Comparison of ENCODE assay signal across 18 mouse cellular contexts in genomic region chr12:102057979-102058378, GRCm38 (mm10).
DNase-seq lines count a peak whose midpoint lies in the region; ATAC-seq lines count a peak whose summit lies in the region.
"Had no signal": no experiment of that assay in that cellular context is flagged by ENCODE, and none has a peak within 500 bp of the region (broad histone marks: within the 10 kb centered on the region; RNA-seq: fewer than 3 reads in every experiment).

No protein-coding gene starts in this region.

- intact Hi-C loops in heart, postnatal 14 days (cut with DNase I), result no loop called here

- ATAC-seq in neural tube, embryonic 13.5 days (ENCODE audit: low read depth), result peak; percentile 33
- ATAC-seq in hindbrain, embryonic 16.5 days, result peak; percentile 34; the same call in 1 of the 2 replicates
- ATAC-seq in midbrain, embryonic 16.5 days, result peak; percentile 59; the same call in 1 of the 2 replicates
- ATAC-seq in erythroid progenitor cell, adult 5-6 weeks (replicated peaks; ENCODE audit: low FRiP score, poor library complexity, severe bottlenecking), result no peak
- no peak for ATAC-seq in liver, embryonic 12.5 days
- ATAC-seq: CD4-positive, CD25-positive, alpha-beta regulatory T cell, adult 4 months; inflammation-experienced regulatory T-cells, adult 6 months had no signal

- H3K4me1 ChIP-seq in neural tube, embryonic 13.5 days (replicated peaks), result peaks cover 16% of the 10 kb centered on the region
- peaks cover 7% of the 10 kb centered on the region for H3K4me1 ChIP-seq in hindbrain, embryonic 16.5 days (ENCODE audit: control insufficient read depth, insufficient read depth, low read depth, low read length)
- H3K4me1 ChIP-seq in midbrain, embryonic 16.5 days (ENCODE audit: control insufficient read depth, insufficient read depth, low read length), result peaks cover 10% of the 10 kb centered on the region
- H3K4me1 ChIP-seq in liver, embryonic 12.5 days, result no peaks in the 10 kb centered on the region
- H3K4me1 ChIP-seq: stomach, embryonic 15.5 days had no signal

- no peak overlapping the region for H3K4me2 ChIP-seq in neural tube, embryonic 13.5 days
- no peak overlapping the region for H3K4me2 ChIP-seq in hindbrain, embryonic 16.5 days (ENCODE audit: low read length)
- no peak overlapping the region for H3K4me2 ChIP-seq in midbrain, embryonic 16.5 days (ENCODE audit: low read length)
- no peak overlapping the region for H3K4me2 ChIP-seq in liver, embryonic 12.5 days
- H3K4me2 ChIP-seq: limb, embryonic 15.5 days; stomach, embryonic 15.5 days had no signal

- no peaks in the 10 kb centered on the region for H3K27me3 ChIP-seq in neural tube, embryonic 13.5 days
- H3K27me3 ChIP-seq in hindbrain, embryonic 16.5 days (replicated peaks; ENCODE audit: control insufficient read depth, insufficient read depth, low read length), result no peaks in the 10 kb centered on the region
- no peaks in the 10 kb centered on the region for H3K27me3 ChIP-seq in midbrain, embryonic 16.5 days (ENCODE audit: control insufficient read depth, insufficient read depth, low read depth, low read length)
- H3K27me3 ChIP-seq in liver, embryonic 12.5 days (replicated peaks), result no peaks in the 10 kb centered on the region
- H3K27me3 ChIP-seq: limb, embryonic 15.5 days; stomach, embryonic 15.5 days had no signal

- no peaks in the 10 kb centered on the region for H3K36me3 ChIP-seq in neural tube, embryonic 13.5 days
- H3K36me3 ChIP-seq in hindbrain, embryonic 16.5 days (ENCODE audit: control insufficient read depth, insufficient read depth, low read length), result no peaks in the 10 kb centered on the region
- no peaks in the 10 kb centered on the region for H3K36me3 ChIP-seq in midbrain, embryonic 16.5 days (ENCODE audit: control insufficient read depth, insufficient read depth, low read length)
- no peaks in the 10 kb centered on the region for H3K36me3 ChIP-seq in liver, embryonic 12.5 days
- H3K36me3 ChIP-seq: G1E; limb, embryonic 15.5 days; stomach, embryonic 15.5 days had no signal

- no peak overlapping the region for H3K9ac ChIP-seq in neural tube, embryonic 13.5 days
- H3K9ac ChIP-seq in hindbrain, embryonic 16.5 days (ENCODE audit: low read depth, low read length), result no peak overlapping the region
- H3K9ac ChIP-seq in midbrain, embryonic 16.5 days (ENCODE audit: low read depth, low read length), result no peak overlapping the region
- H3K9ac ChIP-seq in liver, embryonic 12.5 days, result no peak overlapping the region
- H3K9ac ChIP-seq: limb, embryonic 15.5 days; stomach, embryonic 15.5 days had no signal

- WGBS in neural tube, embryonic 13.5 days, result 47% methylated on average over 3 of the region's 3 CpGs
- WGBS in hindbrain, embryonic 16.5 days, result 31% methylated on average over 3 of the region's 3 CpGs
- 19% methylated on average over 3 of the region's 3 CpGs for WGBS in midbrain, embryonic 16.5 days
- WGBS in liver, embryonic 12.5 days (ENCODE audit: insufficient replicate concordance), result 67% methylated on average over 3 of the region's 3 CpGs

- no peak overlapping the region for H3K4me3 ChIP-seq in neural tube, embryonic 13.5 days
- no peak overlapping the region for H3K4me3 ChIP-seq in hindbrain, embryonic 16.5 days (ENCODE audit: low read length)
- no peak overlapping the region for H3K4me3 ChIP-seq in midbrain, embryonic 16.5 days (ENCODE audit: low read depth, low read length)
- no peak overlapping the region for H3K4me3 ChIP-seq in liver, embryonic 12.5 days
- H3K4me3 ChIP-seq: limb, embryonic 15.5 days; stomach, embryonic 15.5 days had no signal

- no peak for DNase-seq in neural tube, embryonic 10.5 days (ENCODE audit: extremely low spot score, low spot score)
- DNase-seq in kidney, postnatal 10 days, result no peak
- no peak for DNase-seq in heart, postnatal 14 days
- DNase-seq: gastrocnemius, postnatal 10 days; kidney, postnatal 4 days; lung, adult 2 months; lung, postnatal 36 days; right cerebral cortex, postnatal 14 days had no signal

- 0 out of 2 replicates have a peak overlapping the region, but pooled peaks have one; percentile 18 for H3K27ac ChIP-seq in neural tube, embryonic 13.5 days (replicated peaks)
- peak overlapping the region; percentile 9; the same call in 1 of the 2 replicates for H3K27ac ChIP-seq in hindbrain, embryonic 16.5 days (ENCODE audit: low read depth, low read length)
- peak overlapping the region; percentile 43; the same call in 1 of the 2 replicates for H3K27ac ChIP-seq in midbrain, embryonic 16.5 days (ENCODE audit: low read length)
- H3K27ac ChIP-seq in liver, embryonic 12.5 days, result no peak overlapping the region
- H3K27ac ChIP-seq: limb, embryonic 15.5 days; stomach, embryonic 15.5 days had no signal

- H3K9me3 ChIP-seq in neural tube, embryonic 13.5 days, result no peaks in the 10 kb centered on the region
- H3K9me3 ChIP-seq in hindbrain, embryonic 16.5 days (ENCODE audit: control insufficient read depth, low read length), result no peaks in the 10 kb centered on the region
- no peaks in the 10 kb centered on the region for H3K9me3 ChIP-seq in midbrain, embryonic 16.5 days (replicated peaks; ENCODE audit: control insufficient read depth, low read length, poor library complexity, severe bottlenecking)
- H3K9me3 ChIP-seq in liver, embryonic 12.5 days (replicated peaks), result no peaks in the 10 kb centered on the region
- H3K9me3 ChIP-seq: G1E; limb, embryonic 15.5 days; stomach, embryonic 15.5 days had no signal

Comparison
In these comparisons a context has a peak if more than half of its experiments do, and no peak if none do; other contexts are left out.
1. ATAC-seq: peak in neural tube, embryonic 13.5 days (single experiment), hindbrain, embryonic 16.5 days (single experiment) and midbrain, embryonic 16.5 days (single experiment); none in erythroid progenitor cell, adult 5-6 weeks (single experiment) and liver, embryonic 12.5 days (single experiment).